Mouse (Mus musculus) midbrain, embryonic 11.5 days (tissue): ENCODE measurements around the gene Slc8a3. TPM values are rescaled to one million over a fixed set of nuclear protein-coding genes. Genes with fewer than 3 reads are reported as not detected.
"Not testable (repeated sequence)": the region's sequence is repeated elsewhere in the genome, so short reads cannot be mapped to it uniquely, and the experiment has no call there.

Source experiments
- ATAC-seq: fragments of 200-750 bp; cut with Nextera tagmentation; 2 replicates; pipeline ENCODE4 v1.8.0; 2017; ENCODE audit warnings: moderate TSS enrichment, moderate library complexity; ENCODE audit not compliant: low FRiP score
- DNase-seq: peaks from one replicate; pipeline ENCODE4 v3.0.0; 2015; ENCODE audit warnings: low spot score; ENCODE audit errors: missing footprints
- H3K27ac ChIP-seq: fragments of 300-500 bp; sonication (generic); 2 replicates; pipeline ENCODE4 v1.5.1; 2014; ENCODE audit warnings: low read depth, low read length
- H3K27me3 ChIP-seq: fragments of 300-500 bp; sonication (generic); 2 replicates; pipeline ENCODE4 v1.6.1; 2014; ENCODE audit warnings: mild to moderate bottlenecking, low read length, moderate library complexity, mixed read lengths; ENCODE audit not compliant: control insufficient read depth, insufficient read depth
- H3K36me3 ChIP-seq: fragments of 300-500 bp; sonication (generic); 2 replicates; pipeline ENCODE4 v1.6.1; 2014; ENCODE audit warnings: mild to moderate bottlenecking, low read length, moderate library complexity, mixed read lengths; ENCODE audit not compliant: control insufficient read depth, insufficient read depth
- H3K4me1 ChIP-seq: fragments of 300-500 bp; sonication (generic); 2 replicates; pipeline ENCODE4 v1.6.1; 2014; ENCODE audit warnings: low read length; ENCODE audit not compliant: control insufficient read depth, insufficient read depth
- H3K4me2 ChIP-seq: fragments of 300-500 bp; sonication (generic); 2 replicates; pipeline ENCODE4 v1.6.1; 2014; ENCODE audit warnings: mild to moderate bottlenecking, moderate library complexity
- H3K4me3 ChIP-seq: fragments of 300-500 bp; sonication (generic); 2 replicates; pipeline ENCODE4 v1.5.1; 2014; ENCODE audit warnings: low read depth, low read length
- H3K9ac ChIP-seq: fragments of 300-500 bp; sonication (generic); 2 replicates; pipeline ENCODE4 v1.6.1; 2014; ENCODE audit warnings: low read length
- H3K9me3 ChIP-seq: fragments of 300-500 bp; sonication (generic); 2 replicates; pipeline ENCODE4 v1.6.1; 2016; ENCODE audit warnings: low read length; ENCODE audit not compliant: control insufficient read depth
- WGBS: fragments of 180-500 bp; shearing (Covaris S2); extraction: QIAGEN DNeasy Blood & Tissue Kit; methylation state at CpG from one replicate; pipeline ENCODE4 v1.1.7; 2014; 5-methylcytosine and 5-hydroxymethylcytosine counted together
- polyA plus RNA-seq: library from polyadenylated mRNA; unstranded; fragments of >200 nt; fragmentation: Nextera tagmentation; extraction: Ambion mirVana; gene quantifications from 2 replicates; pipeline ENCODE4 v1.2.1, GENCODE M21; 2014

Slc8a3 gene
- polyA plus RNA-seq, result 0.98 and 1.1 TPM in 2 replicates

GRCm38 (mm10) chr12:81332875-81333421, at the start of gene Slc8a3:
Gene Slc8a3 (minus strand): TSS chr12:81333180.
- DNase-seq (peak; percentile 97), ATAC-seq (peak; percentile 84)
- peak within 1 kb of the TSS; percentile 58 for H3K4me3 ChIP-seq
- H3K27ac ChIP-seq, result peak within 1 kb of the TSS; percentile 25; the same call in 1 of the 2 replicates
- under 1% methylated on average over 47 of the region's 47 CpGs for WGBS
- peak within 1 kb of the TSS; percentile 94 for H3K4me2 ChIP-seq
- H3K36me3 ChIP-seq, result no peaks in the 10 kb centered on the region
- H3K9ac ChIP-seq, result peak within 1 kb of the TSS; percentile 80
- no peaks in the 10 kb centered on the region for H3K9me3 ChIP-seq
- H3K4me1 ChIP-seq, result no peaks in the 10 kb centered on the region; the same call in 1 of the 2 replicates
- H3K27me3 ChIP-seq, result peaks cover 8% of the 10 kb centered on the region

- not testable (repeated sequence) for ATAC-seq, H3K27me3 ChIP-seq, H3K9ac ChIP-seq, H3K4me1 ChIP-seq, H3K9me3 ChIP-seq, DNase-seq, H3K27ac ChIP-seq, H3K4me3 ChIP-seq, H3K36me3 ChIP-seq, H3K4me2 ChIP-seq
- WGBS, result 59% methylated on average over 1 of the region's 1 CpGs
Measured at GRCm38 (mm10) chr12:81379364-81379763, 46.4 kb upstream of the Slc8a3 start, which contains the start of gene Gm4787. Gene Gm4787 (minus strand): TSS chr12:81379464.

- Histone ChIP-seq H3K4me1 (no peaks in the 10 kb centered on the region; the same call in 1 of the 2 replicates), H3K27ac (no peak overlapping the region), H3K4me3 (no peak overlapping the region), H3K4me2 (peak overlapping the region; percentile 94), H3K36me3 (no peaks in the 10 kb centered on the region), H3K9me3 (no peaks in the 10 kb centered on the region), H3K9ac (no peak overlapping the region), H3K27me3 (peaks cover 8% of the 10 kb centered on the region)
- 70% methylated on average over 5 of the region's 5 CpGs for WGBS
- no peak for ATAC-seq
- peak; percentile 71 for DNase-seq
Measured at GRCm38 (mm10) chr12:81333841-81334240, 861 bp upstream of the Slc8a3 start.

GRCm38 (mm10) chr12:81331937-81332874, 774 bp downstream of the Slc8a3 start:
- WGBS, result under 1% methylated on average over 54 of the region's 54 CpGs
- no peaks in the 10 kb centered on the region; the same call in 1 of the 2 replicates for H3K4me1 ChIP-seq
- peak overlapping the region; percentile 58 for H3K4me3 ChIP-seq
- H3K9me3 ChIP-seq, result no peaks in the 10 kb centered on the region
- peak; percentile 97 for DNase-seq
- peak overlapping the region; percentile 25; the same call in 1 of the 2 replicates for H3K27ac ChIP-seq
- H3K36me3 ChIP-seq, result no peaks in the 10 kb centered on the region
- peak overlapping the region; percentile 80 for H3K9ac ChIP-seq
- peak; percentile 74 for ATAC-seq
- peaks cover 8% of the 10 kb centered on the region for H3K27me3 ChIP-seq
- peak overlapping the region; percentile 94 for H3K4me2 ChIP-seq

- no peak overlapping the region; the same call in 1 of the 2 replicates for H3K4me3 ChIP-seq
- DNase-seq, result peak; percentile 86
- no peaks in the 10 kb centered on the region for H3K36me3 ChIP-seq
- H3K4me1 ChIP-seq, result no peaks in the 10 kb centered on the region; the same call in 1 of the 2 replicates
- H3K9ac ChIP-seq, result no peak overlapping the region
- H3K4me2 ChIP-seq, result peak overlapping the region; percentile 94
- no peaks in the 10 kb centered on the region for H3K9me3 ChIP-seq
- no peak overlapping the region for H3K27ac ChIP-seq
- peaks cover 8% of the 10 kb centered on the region for H3K27me3 ChIP-seq
- no peak for ATAC-seq
- 27% methylated on average over 5 of the region's 5 CpGs for WGBS
Measured at GRCm38 (mm10) chr12:81331046-81331638, 1.8 kb downstream of the Slc8a3 start.

- Histone ChIP-seq H3K4me3 (no peak overlapping the region), H3K27me3 (no peaks in the 10 kb centered on the region), H3K27ac (no peak overlapping the region), H3K9ac (no peak overlapping the region), H3K4me1 (peaks cover 2% of the 10 kb centered on the region; the same call in 1 of the 2 replicates), H3K9me3 (no peaks in the 10 kb centered on the region), H3K36me3 (no peaks in the 10 kb centered on the region), H3K4me2 (no peak overlapping the region)
- ATAC-seq, result no peak
- WGBS, result 83% methylated on average over 3 of the region's 3 CpGs
- DNase-seq, result no peak
Measured at GRCm38 (mm10) chr12:81324991-81325390, 8.0 kb downstream of the Slc8a3 start.

GRCm38 (mm10) chr12:81324116-81324515, 8.9 kb downstream of the Slc8a3 start:
- no peak for ATAC-seq
- DNase-seq, result no peak
- 93% methylated on average over 3 of the region's 3 CpGs for WGBS
- H3K4me1 ChIP-seq, result peaks cover 2% of the 10 kb centered on the region; the same call in 1 of the 2 replicates
- H3K9ac ChIP-seq, result no peak overlapping the region
- no peaks in the 10 kb centered on the region for H3K9me3 ChIP-seq
- H3K27ac ChIP-seq, result no peak overlapping the region
- no peaks in the 10 kb centered on the region for H3K36me3 ChIP-seq
- H3K27me3 ChIP-seq, result no peaks in the 10 kb centered on the region
- H3K4me3 ChIP-seq, result no peak overlapping the region
- no peak overlapping the region for H3K4me2 ChIP-seq

- no peak overlapping the region for H3K27ac ChIP-seq
- H3K4me3 ChIP-seq, result no peak overlapping the region
- 82% methylated on average over 1 of the region's 1 CpGs for WGBS
- no peaks in the 10 kb centered on the region for H3K9me3 ChIP-seq
- no peak overlapping the region for H3K9ac ChIP-seq
- no peaks in the 10 kb centered on the region for H3K27me3 ChIP-seq
- no peak overlapping the region for H3K4me2 ChIP-seq
- peaks cover 5% of the 10 kb centered on the region for H3K4me1 ChIP-seq
- H3K36me3 ChIP-seq, result no peaks in the 10 kb centered on the region
- DNase-seq, result peak; percentile 37
- no peak for ATAC-seq
Measured at GRCm38 (mm10) chr12:81321021-81321420, 12.0 kb downstream of the Slc8a3 start.
